Mouse (Mus musculus): Measurements from ENCODE around the gene Sclt1. TPM values are rescaled to one million over a fixed set of nuclear protein-coding genes. Genes with fewer than 3 reads are reported as not detected.
A peak's percentile ranks its signal among the peaks of the same experiment; 100 is the strongest.
"Not testable (repeated sequence)": the region's sequence is repeated elsewhere in the genome, so short reads cannot be mapped to it uniquely, and the experiment has no call there.

Gene Sclt1
- polyA plus RNA-seq, 1 experiment from 2014 or later, result 7.7 TPM

- Histone ChIP-seq H3K4me2 (replicated peaks; ENCODE audit: low read depth, low read length) (no peak overlapping the region), H3K9ac (replicated peaks; ENCODE audit: low read depth) (no peak overlapping the region), H3K4me3 (ENCODE audit: low read depth, low read length) (no peak overlapping the region), H3K36me3 (ENCODE audit: insufficient read depth, low read length) (no peaks in the 10 kb centered on the region), H3K4me1 (ENCODE audit: insufficient read depth, low read depth, low read length) (no peaks in the 10 kb centered on the region), H3K27me3 (replicated peaks; ENCODE audit: insufficient read depth, low read length) (no peaks in the 10 kb centered on the region), H3K27ac (ENCODE audit: low read length) (no peak overlapping the region), H3K9me3 (ENCODE audit: low read length) (no peaks in the 10 kb centered on the region)
- WGBS, result 81% methylated on average over 4 of the region's 4 CpGs
- DNase-seq (ENCODE audit: low spot score), result no peak
- TF ChIP-seq EP300 (IDR thresholded peaks at IDR 0.05), result no peak
- no peak for TF ChIP-seq CTCF (IDR thresholded peaks at IDR 0.05)
- ATAC-seq, result no peak
These were observed 49.7 kb downstream of the Sclt1 start for GRCm38 (mm10) chr3:41692440-41693142.

GRCm38 (mm10) chr3:41690114-41690640 lies 52.1 kb downstream of the Sclt1 start:
- not testable (repeated sequence) for H3K27me3 ChIP-seq (replicated peaks; ENCODE audit: insufficient read depth, low read length); H3K27ac ChIP-seq (ENCODE audit: low read length); H3K36me3 ChIP-seq (ENCODE audit: insufficient read depth, low read length); H3K9ac ChIP-seq (replicated peaks; ENCODE audit: low read depth); H3K4me1 ChIP-seq (ENCODE audit: insufficient read depth, low read depth, low read length); H3K4me2 ChIP-seq (replicated peaks; ENCODE audit: low read depth, low read length); ATAC-seq; DNase-seq (ENCODE audit: low spot score); H3K9me3 ChIP-seq (ENCODE audit: low read length); H3K4me3 ChIP-seq (ENCODE audit: low read depth, low read length)
- 83% methylated on average over 13 of the region's 13 CpGs for WGBS

- Histone ChIP-seq H3K4me1 (ENCODE audit: insufficient read depth, low read depth, low read length) (no peaks in the 10 kb centered on the region), H3K4me2 (replicated peaks; ENCODE audit: low read depth, low read length) (no peak overlapping the region), H3K27me3 (replicated peaks; ENCODE audit: insufficient read depth, low read length) (no peaks in the 10 kb centered on the region), H3K4me3 (ENCODE audit: low read depth, low read length) (no peak overlapping the region), H3K36me3 (ENCODE audit: insufficient read depth, low read length) (no peaks in the 10 kb centered on the region), H3K27ac (ENCODE audit: low read length) (no peak overlapping the region), H3K9me3 (ENCODE audit: low read length) (no peaks in the 10 kb centered on the region), H3K9ac (replicated peaks; ENCODE audit: low read depth) (no peak overlapping the region)
- 63% methylated on average over 2 of the region's 2 CpGs for WGBS
- DNase-seq (ENCODE audit: low spot score), result peak; percentile 36
- no peak for TF ChIP-seq EP300 (IDR thresholded peaks at IDR 0.05)
- TF ChIP-seq CTCF (IDR thresholded peaks at IDR 0.05), result no peak
- no peak for ATAC-seq
These were observed 55.9 kb downstream of the Sclt1 start for GRCm38 (mm10) chr3:41686396-41686795.

DNA sequence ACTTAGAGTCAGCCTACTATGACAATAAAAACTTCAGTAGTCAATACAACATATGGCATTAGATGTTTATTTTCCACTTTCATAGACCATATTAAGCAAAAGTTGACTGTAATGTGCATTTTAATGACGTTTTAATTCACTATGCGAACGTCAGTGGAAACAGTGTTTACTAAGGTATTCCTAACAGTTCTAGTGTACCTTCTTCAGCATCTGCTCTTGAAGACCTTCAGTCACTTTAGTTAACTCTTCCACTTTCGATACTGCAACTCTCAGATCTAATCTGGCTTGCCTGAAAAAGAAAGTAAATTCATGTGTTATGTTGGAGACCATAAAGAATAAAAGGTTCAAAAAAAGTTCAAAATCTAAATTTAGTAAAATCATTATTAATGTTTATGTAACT lies 60.2 kb downstream of the Sclt1 start:
- Histone ChIP-seq H3K4me2 (replicated peaks; ENCODE audit: low read depth, low read length) (no peak overlapping the region), H3K9ac (replicated peaks; ENCODE audit: low read depth) (no peak overlapping the region), H3K36me3 (ENCODE audit: insufficient read depth, low read length) (no peaks in the 10 kb centered on the region), H3K4me1 (ENCODE audit: insufficient read depth, low read depth, low read length) (no peaks in the 10 kb centered on the region), H3K27ac (ENCODE audit: low read length) (no peak overlapping the region), H3K27me3 (replicated peaks; ENCODE audit: insufficient read depth, low read length) (no peaks in the 10 kb centered on the region), H3K4me3 (ENCODE audit: low read depth, low read length) (no peak overlapping the region), H3K9me3 (ENCODE audit: low read length) (no peaks in the 10 kb centered on the region)
- WGBS, result 87% methylated on average over 4 of the region's 4 CpGs
- TF ChIP-seq CTCF (IDR thresholded peaks at IDR 0.05), result no peak
- TF ChIP-seq EP300 (IDR thresholded peaks at IDR 0.05), result no peak
- DNase-seq (ENCODE audit: low spot score), result no peak
- ATAC-seq, result no peak

DNA sequence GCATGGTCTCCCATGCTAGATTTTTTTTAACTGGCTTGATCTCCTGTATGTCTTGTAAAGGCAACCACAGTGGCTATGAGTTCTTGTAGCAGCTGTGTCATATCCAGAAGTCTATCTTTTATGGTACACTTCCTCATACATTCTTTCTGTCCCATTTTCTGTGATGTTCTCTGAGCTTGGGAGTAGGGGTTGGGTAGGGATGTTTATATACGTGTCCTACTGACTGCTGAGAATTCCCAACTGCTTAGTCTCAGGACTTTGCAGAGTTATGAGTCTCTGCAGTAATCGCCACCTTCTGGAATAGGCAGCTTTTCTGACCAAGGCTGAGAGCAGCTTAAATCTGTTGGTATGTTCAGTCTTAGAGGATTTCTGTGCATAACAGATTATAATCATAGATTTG lies 65.7 kb downstream of the Sclt1 start:
- ATAC-seq (no peak), DNase-seq (ENCODE audit: low spot score) (no peak)
- no peak overlapping the region for H3K4me3 ChIP-seq (ENCODE audit: low read depth, low read length)
- no peaks in the 10 kb centered on the region for H3K27me3 ChIP-seq (replicated peaks; ENCODE audit: insufficient read depth, low read length)
- no peak overlapping the region for H3K4me2 ChIP-seq (replicated peaks; ENCODE audit: low read depth, low read length)
- H3K9ac ChIP-seq (replicated peaks; ENCODE audit: low read depth), result no peak overlapping the region
- no peaks in the 10 kb centered on the region for H3K9me3 ChIP-seq (ENCODE audit: low read length)
- TF ChIP-seq CTCF (IDR thresholded peaks at IDR 0.05), result no peak
- TF ChIP-seq EP300 (IDR thresholded peaks at IDR 0.05), result no peak
- H3K36me3 ChIP-seq (ENCODE audit: insufficient read depth, low read length), result no peaks in the 10 kb centered on the region
- no peak overlapping the region for H3K27ac ChIP-seq (ENCODE audit: low read length)
- no peaks in the 10 kb centered on the region for H3K4me1 ChIP-seq (ENCODE audit: insufficient read depth, low read depth, low read length)
- WGBS, result 58% methylated on average over 2 of the region's 2 CpGs

- ATAC-seq, result no peak
- TF ChIP-seq EP300 (IDR thresholded peaks at IDR 0.05) (no peak), CTCF (IDR thresholded peaks at IDR 0.05) (peak; percentile 49)
- Histone ChIP-seq H3K36me3 (ENCODE audit: insufficient read depth, low read length) (no peaks in the 10 kb centered on the region), H3K4me3 (ENCODE audit: low read depth, low read length) (no peak overlapping the region), H3K9ac (replicated peaks; ENCODE audit: low read depth) (no peak overlapping the region), H3K4me1 (ENCODE audit: insufficient read depth, low read depth, low read length) (no peaks in the 10 kb centered on the region), H3K9me3 (ENCODE audit: low read length) (no peaks in the 10 kb centered on the region), H3K27me3 (replicated peaks; ENCODE audit: insufficient read depth, low read length) (no peaks in the 10 kb centered on the region), H3K4me2 (replicated peaks; ENCODE audit: low read depth, low read length) (no peak overlapping the region), H3K27ac (ENCODE audit: low read length) (no peak overlapping the region)
- DNase-seq (ENCODE audit: low spot score), result no peak
These were observed 67.5 kb downstream of the Sclt1 start for GRCm38 (mm10) chr3:41674778-41675177.

Data from lung, postnatal 0 days (tissue).